7 mouse cellular contexts compared by ENCODE assay signal in genomic region chr8:117772597-117772996, GRCm38 (mm10). TPM values are rescaled to one million over a fixed set of nuclear protein-coding genes. Genes with fewer than 3 reads are reported as not detected.
A peak's percentile ranks its signal among the peaks of the same experiment; 100 is the strongest.
DNase-seq lines count a peak whose midpoint lies in the region.

No protein-coding gene starts in this region.

- intact Hi-C loops in heart, postnatal 36 days (cut with DNase I) = loop anchor here (2.0 to 5.0 kb wide), 2 partner anchors 92 to 465 kb away; no protein-coding TSS in a partner anchor

- DNase-seq in testis, postnatal 10 days (ENCODE audit: low spot score) = peak; percentile 62
- no peak for DNase-seq in testis, postnatal 14 days (ENCODE audit: low spot score)
- DNase-seq in T-cell, adult 2 months (ENCODE audit: low spot score) = peak; percentile 7
- DNase-seq in kidney, postnatal 14 days = peak; percentile 29
- peak; percentile 4 for DNase-seq in thymus, postnatal 25 days
- DNase-seq in adrenal gland, adult 2 months = no peak
- DNase-seq in heart, postnatal 36 days = no peak

RNA-seq across cellular contexts. Expression of gene Mphosph6, which starts 29.1 kb away (rescaled TPM):
- 10 to 100 TPM; 15.2 to 18.5 TPM for total RNA-seq in adrenal gland, adult 2 months (2021)
- 1.0 and 2.2 TPM in 2 replicates for polyA plus RNA-seq in adrenal gland, adult 2 months (2012; rRNA removed)
- total RNA-seq in heart, postnatal 36 days (2021) = 1 to 10 TPM; 6.8 to 9.4 TPM

Comparison
In these comparisons a context has a peak if more than half of its experiments do, and no peak if none do; other contexts are left out.
1. DNase-seq: peak in testis, postnatal 10 days (single experiment), T-cell, adult 2 months (single experiment), kidney, postnatal 14 days (single experiment) and thymus, postnatal 25 days (single experiment); none in testis, postnatal 14 days (single experiment), adrenal gland, adult 2 months (single experiment) and heart, postnatal 36 days (0 of 2).